Mouse (Mus musculus): Measurements from ENCODE around the gene Maml1. TPM values are rescaled to one million over a fixed set of nuclear protein-coding genes. Genes with fewer than 3 reads are reported as not detected.

Gene Maml1
- polyA plus RNA-seq, 1 experiment from 2014 or later, result 10.0 TPM

DNA sequence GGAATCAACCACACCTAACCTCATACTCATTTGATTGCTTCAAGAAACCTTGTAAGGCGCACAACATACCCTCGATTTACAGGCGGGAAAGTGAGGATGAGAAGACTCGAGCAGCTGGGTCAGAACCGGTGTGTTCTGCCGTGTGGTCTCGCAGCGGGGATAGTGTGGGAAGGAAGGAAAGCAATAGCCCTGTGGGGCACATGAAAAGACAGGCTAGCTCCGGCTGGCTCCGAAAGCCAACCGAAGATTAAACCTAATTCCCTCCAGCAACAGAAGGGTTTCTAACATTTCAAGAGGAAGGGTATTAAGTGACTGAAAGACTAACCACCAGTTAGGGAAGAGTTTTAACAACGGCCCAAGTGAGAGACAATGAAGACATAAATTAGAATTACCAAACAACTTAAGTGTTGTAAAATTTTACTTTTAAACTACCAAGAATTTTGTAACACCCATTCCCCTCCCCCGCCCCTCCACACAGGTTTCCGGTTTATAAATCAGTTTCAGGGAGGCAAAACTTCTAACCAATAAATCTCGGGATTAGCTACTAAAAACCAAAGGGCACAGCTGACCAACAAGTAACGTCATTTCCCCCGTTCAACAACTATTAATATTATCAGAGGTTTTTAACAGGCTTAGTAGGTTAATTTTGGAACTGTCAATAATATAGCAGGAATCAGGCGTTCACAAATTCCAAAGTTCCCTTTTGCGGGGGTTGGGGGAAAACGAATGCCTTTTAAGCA, 1.5 kb downstream of the Maml1 start:
- H3K4me1 ChIP-seq (ENCODE audit: control insufficient read depth, insufficient read depth, low read length), result peaks cover 15% of the 10 kb centered on the region
- peak overlapping the region; percentile 99 for H3K9ac ChIP-seq (ENCODE audit: low read depth, low read length)
- H3K4me3 ChIP-seq (ENCODE audit: low read depth, low read length), result peak overlapping the region; percentile 98
- peak overlapping the region; percentile 99 for H3K27ac ChIP-seq (replicated peaks; ENCODE audit: low read depth, low read length)
- peaks cover 34% of the 10 kb centered on the region for H3K36me3 ChIP-seq (ENCODE audit: control insufficient read depth, insufficient read depth, low read length)
- H3K4me2 ChIP-seq (ENCODE audit: low read depth, low read length), result peak overlapping the region; percentile 86
- 5% methylated on average over 20 of the region's 20 CpGs for WGBS
- no peaks in the 10 kb centered on the region for H3K27me3 ChIP-seq (replicated peaks; ENCODE audit: control insufficient read depth, insufficient read depth, low read length)
- ATAC-seq (ENCODE audit: low read depth) (no peak), DNase-seq (ENCODE audit: low spot score) (peak; percentile 24)
- H3K9me3 ChIP-seq (ENCODE audit: control insufficient read depth, low read length), result no peaks in the 10 kb centered on the region

DNA sequence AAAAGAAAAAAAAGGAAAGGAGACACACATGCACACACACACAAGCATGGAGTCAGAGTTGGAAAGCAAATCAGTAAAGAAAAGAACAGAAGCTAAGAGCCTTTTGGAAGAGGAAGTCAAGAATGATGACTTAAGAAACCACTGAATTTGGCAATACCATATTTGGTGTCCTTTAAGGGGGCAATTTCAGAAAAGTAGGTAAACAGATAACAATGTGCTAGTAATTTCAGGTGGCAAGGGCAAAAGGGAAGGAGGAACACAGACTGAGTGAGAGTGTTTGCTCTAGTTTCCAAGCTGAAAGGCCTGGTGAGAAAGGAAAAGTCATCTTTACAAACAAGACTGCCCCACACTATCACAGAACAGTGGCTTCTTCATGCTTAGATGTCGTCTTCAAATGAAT, 5.7 kb downstream of the Maml1 start:
- no peak overlapping the region for H3K4me2 ChIP-seq (ENCODE audit: low read depth, low read length)
- no peak overlapping the region for H3K9ac ChIP-seq (ENCODE audit: low read depth, low read length)
- no peak overlapping the region for H3K27ac ChIP-seq (replicated peaks; ENCODE audit: low read depth, low read length)
- no peaks in the 10 kb centered on the region for H3K27me3 ChIP-seq (replicated peaks; ENCODE audit: control insufficient read depth, insufficient read depth, low read length)
- peaks cover 20% of the 10 kb centered on the region; the same call in 1 of the 2 replicates for H3K36me3 ChIP-seq (ENCODE audit: control insufficient read depth, insufficient read depth, low read length)
- ATAC-seq (ENCODE audit: low read depth) (no peak), DNase-seq (ENCODE audit: low spot score) (no peak)
- peaks cover 11% of the 10 kb centered on the region for H3K4me1 ChIP-seq (ENCODE audit: control insufficient read depth, insufficient read depth, low read length)
- H3K4me3 ChIP-seq (ENCODE audit: low read depth, low read length), result no peak overlapping the region
- no peaks in the 10 kb centered on the region for H3K9me3 ChIP-seq (ENCODE audit: control insufficient read depth, low read length)
- WGBS, result 80% methylated on average over 1 of the region's 1 CpGs

GRCm38 (mm10) chr11:50285696-50286095, 6.4 kb downstream of the Maml1 start:
- Histone ChIP-seq H3K9ac (ENCODE audit: low read depth, low read length) (no peak overlapping the region), H3K4me3 (ENCODE audit: low read depth, low read length) (no peak overlapping the region), H3K4me2 (ENCODE audit: low read depth, low read length) (no peak overlapping the region), H3K36me3 (ENCODE audit: control insufficient read depth, insufficient read depth, low read length) (peaks cover 25% of the 10 kb centered on the region; the same call in 1 of the 2 replicates), H3K9me3 (ENCODE audit: control insufficient read depth, low read length) (no peaks in the 10 kb centered on the region), H3K27me3 (replicated peaks; ENCODE audit: control insufficient read depth, insufficient read depth, low read length) (no peaks in the 10 kb centered on the region), H3K4me1 (ENCODE audit: control insufficient read depth, insufficient read depth, low read length) (peaks cover 11% of the 10 kb centered on the region), H3K27ac (replicated peaks; ENCODE audit: low read depth, low read length) (no peak overlapping the region)
- ATAC-seq (ENCODE audit: low read depth) (no peak), DNase-seq (ENCODE audit: low spot score) (no peak)
- 95% methylated on average over 7 of the region's 7 CpGs for WGBS

GRCm38 (mm10) chr11:50285263-50285662, 6.8 kb downstream of the Maml1 start:
- no peak overlapping the region for H3K9ac ChIP-seq (ENCODE audit: low read depth, low read length)
- H3K9me3 ChIP-seq (ENCODE audit: control insufficient read depth, low read length), result no peaks in the 10 kb centered on the region
- ATAC-seq (ENCODE audit: low read depth) (no peak), DNase-seq (ENCODE audit: low spot score) (no peak)
- 87% methylated on average over 5 of the region's 5 CpGs for WGBS
- H3K36me3 ChIP-seq (ENCODE audit: control insufficient read depth, insufficient read depth, low read length), result peaks cover 28% of the 10 kb centered on the region; the same call in 1 of the 2 replicates
- H3K4me3 ChIP-seq (ENCODE audit: low read depth, low read length), result no peak overlapping the region
- no peak overlapping the region for H3K27ac ChIP-seq (replicated peaks; ENCODE audit: low read depth, low read length)
- H3K4me2 ChIP-seq (ENCODE audit: low read depth, low read length), result no peak overlapping the region
- H3K27me3 ChIP-seq (replicated peaks; ENCODE audit: control insufficient read depth, insufficient read depth, low read length), result no peaks in the 10 kb centered on the region
- peaks cover 11% of the 10 kb centered on the region for H3K4me1 ChIP-seq (ENCODE audit: control insufficient read depth, insufficient read depth, low read length)

GRCm38 (mm10) chr11:50280053-50280452, 12.1 kb downstream of the Maml1 start:
- 0 out of 2 replicates have a peak, but pooled peaks cover 4% of the 10 kb centered on the region for H3K4me1 ChIP-seq (ENCODE audit: control insufficient read depth, insufficient read depth, low read length)
- ATAC-seq (ENCODE audit: low read depth) (no peak), DNase-seq (ENCODE audit: low spot score) (no peak)
- no peak overlapping the region for H3K27ac ChIP-seq (replicated peaks; ENCODE audit: low read depth, low read length)
- H3K36me3 ChIP-seq (ENCODE audit: control insufficient read depth, insufficient read depth, low read length), result peaks cover 20% of the 10 kb centered on the region
- no peak overlapping the region for H3K4me2 ChIP-seq (ENCODE audit: low read depth, low read length)
- H3K9ac ChIP-seq (ENCODE audit: low read depth, low read length), result no peak overlapping the region
- no peaks in the 10 kb centered on the region for H3K9me3 ChIP-seq (ENCODE audit: control insufficient read depth, low read length)
- H3K27me3 ChIP-seq (replicated peaks; ENCODE audit: control insufficient read depth, insufficient read depth, low read length), result no peaks in the 10 kb centered on the region
- WGBS, result 79% methylated on average over 1 of the region's 1 CpGs
- no peak overlapping the region for H3K4me3 ChIP-seq (ENCODE audit: low read depth, low read length)

GRCm38 (mm10) chr11:50279005-50279404, 13.1 kb downstream of the Maml1 start:
- Histone ChIP-seq H3K27me3 (replicated peaks; ENCODE audit: control insufficient read depth, insufficient read depth, low read length) (no peaks in the 10 kb centered on the region), H3K4me1 (ENCODE audit: control insufficient read depth, insufficient read depth, low read length) (0 out of 2 replicates have a peak, but pooled peaks cover 4% of the 10 kb centered on the region), H3K27ac (replicated peaks; ENCODE audit: low read depth, low read length) (no peak overlapping the region; the same call in 1 of the 2 replicates), H3K9me3 (ENCODE audit: control insufficient read depth, low read length) (no peaks in the 10 kb centered on the region), H3K4me2 (ENCODE audit: low read depth, low read length) (no peak overlapping the region), H3K4me3 (ENCODE audit: low read depth, low read length) (no peak overlapping the region), H3K9ac (ENCODE audit: low read depth, low read length) (no peak overlapping the region), H3K36me3 (ENCODE audit: control insufficient read depth, insufficient read depth, low read length) (peaks cover 20% of the 10 kb centered on the region)
- 77% methylated on average over 4 of the region's 4 CpGs for WGBS
- DNase-seq (ENCODE audit: low spot score) (peak; percentile 58), ATAC-seq (ENCODE audit: low read depth) (peak; percentile 41; the same call in 1 of the 2 replicates)

GRCm38 (mm10) chr11:50277706-50278105, 14.4 kb downstream of the Maml1 start:
- Histone ChIP-seq H3K27ac (replicated peaks; ENCODE audit: low read depth, low read length) (no peak overlapping the region), H3K4me1 (ENCODE audit: control insufficient read depth, insufficient read depth, low read length) (0 out of 2 replicates have a peak, but pooled peaks cover 4% of the 10 kb centered on the region), H3K27me3 (replicated peaks; ENCODE audit: control insufficient read depth, insufficient read depth, low read length) (no peaks in the 10 kb centered on the region), H3K9ac (ENCODE audit: low read depth, low read length) (no peak overlapping the region), H3K36me3 (ENCODE audit: control insufficient read depth, insufficient read depth, low read length) (peaks cover 18% of the 10 kb centered on the region), H3K4me3 (ENCODE audit: low read depth, low read length) (no peak overlapping the region), H3K9me3 (ENCODE audit: control insufficient read depth, low read length) (no peaks in the 10 kb centered on the region), H3K4me2 (ENCODE audit: low read depth, low read length) (no peak overlapping the region)
- no peak for ATAC-seq (ENCODE audit: low read depth)
- no peak for DNase-seq (ENCODE audit: low spot score)
- WGBS, result 88% methylated on average over 6 of the region's 6 CpGs

GRCm38 (mm10) chr11:50277025-50277424, 15.1 kb downstream of the Maml1 start:
- no peak for DNase-seq (ENCODE audit: low spot score)
- Histone ChIP-seq H3K4me2 (ENCODE audit: low read depth, low read length) (no peak overlapping the region), H3K4me1 (ENCODE audit: control insufficient read depth, insufficient read depth, low read length) (0 out of 2 replicates have a peak, but pooled peaks cover 4% of the 10 kb centered on the region), H3K36me3 (ENCODE audit: control insufficient read depth, insufficient read depth, low read length) (peaks cover 18% of the 10 kb centered on the region), H3K4me3 (ENCODE audit: low read depth, low read length) (no peak overlapping the region), H3K27ac (replicated peaks; ENCODE audit: low read depth, low read length) (no peak overlapping the region), H3K9me3 (ENCODE audit: control insufficient read depth, low read length) (no peaks in the 10 kb centered on the region), H3K27me3 (replicated peaks; ENCODE audit: control insufficient read depth, insufficient read depth, low read length) (no peaks in the 10 kb centered on the region), H3K9ac (ENCODE audit: low read depth, low read length) (no peak overlapping the region)
- no peak for ATAC-seq (ENCODE audit: low read depth)

Data from embryonic facial prominence, embryonic 14.5 days (tissue).